Mouse (Mus musculus): ENCODE data around the gene Slc6a21. TPM values are rescaled to one million over a fixed set of nuclear protein-coding genes. Genes with fewer than 3 reads are reported as not detected.

Gene Slc6a21
- polyA plus RNA-seq, 1 experiment from 2014 or later, result not detected

GRCm38 (mm10) chr7:45263006-45263607, 14.2 kb upstream of the Slc6a21 start:
- ATAC-seq (replicated peaks; ENCODE audit: low FRiP score) (no peak), DNase-seq (ENCODE audit: low spot score) (peak; percentile 34)
- no peaks in the 10 kb centered on the region for H3K27me3 ChIP-seq (ENCODE audit: control insufficient read depth, insufficient read depth, low read length)
- no peak overlapping the region for H3K27ac ChIP-seq (ENCODE audit: low read depth, low read length)
- H3K9ac ChIP-seq (ENCODE audit: low read length), result no peak overlapping the region
- no peak overlapping the region for H3K4me3 ChIP-seq (ENCODE audit: low read depth, low read length)
- H3K36me3 ChIP-seq (ENCODE audit: control insufficient read depth, insufficient read depth, low read length), result no peaks in the 10 kb centered on the region
- 77% methylated on average over 7 of the region's 7 CpGs for WGBS
- no peak overlapping the region for H3K4me2 ChIP-seq (ENCODE audit: low read depth, low read length, severe bottlenecking)
- H3K9me3 ChIP-seq (ENCODE audit: control insufficient read depth, low read length), result no peaks in the 10 kb centered on the region
- H3K4me1 ChIP-seq (replicated peaks; ENCODE audit: control insufficient read depth, insufficient read depth, low read length), result no peaks in the 10 kb centered on the region

- no peak overlapping the region for H3K4me3 ChIP-seq (ENCODE audit: low read depth, low read length)
- DNase-seq (ENCODE audit: low spot score) (peak; percentile 26), ATAC-seq (replicated peaks; ENCODE audit: low FRiP score) (no peak)
- H3K27ac ChIP-seq (ENCODE audit: low read depth, low read length), result no peak overlapping the region
- 83% methylated on average over 3 of the region's 3 CpGs for WGBS
- no peak overlapping the region for H3K9ac ChIP-seq (ENCODE audit: low read length)
- H3K9me3 ChIP-seq (ENCODE audit: control insufficient read depth, low read length), result no peaks in the 10 kb centered on the region
- no peaks in the 10 kb centered on the region for H3K27me3 ChIP-seq (ENCODE audit: control insufficient read depth, insufficient read depth, low read length)
- no peaks in the 10 kb centered on the region for H3K36me3 ChIP-seq (ENCODE audit: control insufficient read depth, insufficient read depth, low read length)
- no peak overlapping the region for H3K4me2 ChIP-seq (ENCODE audit: low read depth, low read length, severe bottlenecking)
- no peaks in the 10 kb centered on the region for H3K4me1 ChIP-seq (replicated peaks; ENCODE audit: control insufficient read depth, insufficient read depth, low read length)
Measured at GRCm38 (mm10) chr7:45264348-45264747, 13.0 kb upstream of the Slc6a21 start.

GRCm38 (mm10) chr7:45265518-45265917, 11.8 kb upstream of the Slc6a21 start:
- Histone ChIP-seq H3K27ac (ENCODE audit: low read depth, low read length) (no peak overlapping the region), H3K4me3 (ENCODE audit: low read depth, low read length) (no peak overlapping the region), H3K9me3 (ENCODE audit: control insufficient read depth, low read length) (no peaks in the 10 kb centered on the region), H3K4me1 (replicated peaks; ENCODE audit: control insufficient read depth, insufficient read depth, low read length) (no peaks in the 10 kb centered on the region), H3K9ac (ENCODE audit: low read length) (no peak overlapping the region), H3K36me3 (ENCODE audit: control insufficient read depth, insufficient read depth, low read length) (no peaks in the 10 kb centered on the region), H3K4me2 (ENCODE audit: low read depth, low read length, severe bottlenecking) (no peak overlapping the region), H3K27me3 (ENCODE audit: control insufficient read depth, insufficient read depth, low read length) (no peaks in the 10 kb centered on the region)
- DNase-seq (ENCODE audit: low spot score) (peak; percentile 23), ATAC-seq (replicated peaks; ENCODE audit: low FRiP score) (no peak)
- 82% methylated on average over 1 of the region's 1 CpGs for WGBS

GRCm38 (mm10) chr7:45272786-45273412, 4.4 kb upstream of the Slc6a21 start:
- Histone ChIP-seq H3K4me3 (ENCODE audit: low read depth, low read length) (no peak overlapping the region), H3K27me3 (ENCODE audit: control insufficient read depth, insufficient read depth, low read length) (no peaks in the 10 kb centered on the region), H3K4me2 (ENCODE audit: low read depth, low read length, severe bottlenecking) (no peak overlapping the region), H3K36me3 (ENCODE audit: control insufficient read depth, insufficient read depth, low read length) (no peaks in the 10 kb centered on the region), H3K27ac (ENCODE audit: low read depth, low read length) (0 out of 2 replicates have a peak overlapping the region, but pooled peaks have one; percentile 31), H3K9me3 (ENCODE audit: control insufficient read depth, low read length) (no peaks in the 10 kb centered on the region; the same call in 1 of the 2 replicates), H3K9ac (ENCODE audit: low read length) (no peak overlapping the region), H3K4me1 (replicated peaks; ENCODE audit: control insufficient read depth, insufficient read depth, low read length) (no peaks in the 10 kb centered on the region)
- DNase-seq (ENCODE audit: low spot score), result no peak
- 0 out of 2 replicates have a peak, but pooled peaks have one; percentile 15 for ATAC-seq (replicated peaks; ENCODE audit: low FRiP score)
- WGBS, result 49% methylated on average over 10 of the region's 10 CpGs

GRCm38 (mm10) chr7:45273672-45274071, 3.6 kb upstream of the Slc6a21 start:
- H3K27ac ChIP-seq (ENCODE audit: low read depth, low read length), result no peak overlapping the region
- no peaks in the 10 kb centered on the region; the same call in 1 of the 2 replicates for H3K9me3 ChIP-seq (ENCODE audit: control insufficient read depth, low read length)
- 89% methylated on average over 8 of the region's 8 CpGs for WGBS
- H3K4me2 ChIP-seq (ENCODE audit: low read depth, low read length, severe bottlenecking), result no peak overlapping the region
- no peak for DNase-seq (ENCODE audit: low spot score)
- no peaks in the 10 kb centered on the region for H3K36me3 ChIP-seq (ENCODE audit: control insufficient read depth, insufficient read depth, low read length)
- ATAC-seq (replicated peaks; ENCODE audit: low FRiP score), result no peak
- H3K4me1 ChIP-seq (replicated peaks; ENCODE audit: control insufficient read depth, insufficient read depth, low read length), result no peaks in the 10 kb centered on the region
- H3K9ac ChIP-seq (ENCODE audit: low read length), result no peak overlapping the region
- H3K27me3 ChIP-seq (ENCODE audit: control insufficient read depth, insufficient read depth, low read length), result no peaks in the 10 kb centered on the region
- H3K4me3 ChIP-seq (ENCODE audit: low read depth, low read length), result no peak overlapping the region

GRCm38 (mm10) chr7:45286486-45286885, 9.2 kb downstream of the Slc6a21 start:
- Histone ChIP-seq H3K27ac (ENCODE audit: low read depth, low read length) (no peak overlapping the region), H3K9me3 (ENCODE audit: control insufficient read depth, low read length) (no peaks in the 10 kb centered on the region), H3K4me1 (replicated peaks; ENCODE audit: control insufficient read depth, insufficient read depth, low read length) (no peaks in the 10 kb centered on the region), H3K36me3 (ENCODE audit: control insufficient read depth, insufficient read depth, low read length) (no peaks in the 10 kb centered on the region), H3K4me2 (ENCODE audit: low read depth, low read length, severe bottlenecking) (no peak overlapping the region), H3K4me3 (ENCODE audit: low read depth, low read length) (no peak overlapping the region), H3K27me3 (ENCODE audit: control insufficient read depth, insufficient read depth, low read length) (no peaks in the 10 kb centered on the region), H3K9ac (ENCODE audit: low read length) (no peak overlapping the region)
- DNase-seq (ENCODE audit: low spot score), result no peak
- 87% methylated on average over 13 of the region's 13 CpGs for WGBS
- no peak for ATAC-seq (replicated peaks; ENCODE audit: low FRiP score)

GRCm38 (mm10) chr7:45296626-45297025, 19.3 kb downstream of the Slc6a21 start:
- H3K4me3 ChIP-seq (ENCODE audit: low read depth, low read length), result no peak overlapping the region
- WGBS, result 88% methylated on average over 1 of the region's 1 CpGs

GRCm38 (mm10) chr7:45297563-45297962, 20.2 kb downstream of the Slc6a21 start:
- H3K4me2 ChIP-seq (ENCODE audit: low read depth, low read length, severe bottlenecking), result no peak overlapping the region
- ATAC-seq (replicated peaks; ENCODE audit: low FRiP score) (no peak), DNase-seq (ENCODE audit: low spot score) (no peak)
- no peaks in the 10 kb centered on the region for H3K4me1 ChIP-seq (replicated peaks; ENCODE audit: control insufficient read depth, insufficient read depth, low read length)
- no peak overlapping the region for H3K9ac ChIP-seq (ENCODE audit: low read length)
- WGBS, result 58% methylated on average over 3 of the region's 3 CpGs
- no peaks in the 10 kb centered on the region for H3K9me3 ChIP-seq (ENCODE audit: control insufficient read depth, low read length)
- no peak overlapping the region for H3K27ac ChIP-seq (ENCODE audit: low read depth, low read length)
- H3K36me3 ChIP-seq (ENCODE audit: control insufficient read depth, insufficient read depth, low read length), result no peaks in the 10 kb centered on the region
- H3K4me3 ChIP-seq (ENCODE audit: low read depth, low read length), result no peak overlapping the region
- H3K27me3 ChIP-seq (ENCODE audit: control insufficient read depth, insufficient read depth, low read length), result no peaks in the 10 kb centered on the region

More at GRCm38 (mm10) chr7:45296626-45297025, 19.3 kb downstream of the Slc6a21 start:
- Histone ChIP-seq H3K4me1 (replicated peaks; ENCODE audit: control insufficient read depth, insufficient read depth, low read length) (no peaks in the 10 kb centered on the region), H3K27ac (ENCODE audit: low read depth, low read length) (no peak overlapping the region), H3K4me2 (ENCODE audit: low read depth, low read length, severe bottlenecking) (no peak overlapping the region), H3K36me3 (ENCODE audit: control insufficient read depth, insufficient read depth, low read length) (no peaks in the 10 kb centered on the region), H3K27me3 (ENCODE audit: control insufficient read depth, insufficient read depth, low read length) (no peaks in the 10 kb centered on the region), H3K9ac (ENCODE audit: low read length) (no peak overlapping the region), H3K9me3 (ENCODE audit: control insufficient read depth, low read length) (no peaks in the 10 kb centered on the region)
- no peak for ATAC-seq (replicated peaks; ENCODE audit: low FRiP score)
- DNase-seq (ENCODE audit: low spot score), result no peak

GRCm38 (mm10) chr7:45299752-45300151, 22.4 kb downstream of the Slc6a21 start:
- Histone ChIP-seq H3K4me1 (replicated peaks; ENCODE audit: control insufficient read depth, insufficient read depth, low read length) (no peaks in the 10 kb centered on the region), H3K9ac (ENCODE audit: low read length) (no peak overlapping the region), H3K27ac (ENCODE audit: low read depth, low read length) (no peak overlapping the region), H3K36me3 (ENCODE audit: control insufficient read depth, insufficient read depth, low read length) (no peaks in the 10 kb centered on the region), H3K27me3 (ENCODE audit: control insufficient read depth, insufficient read depth, low read length) (no peaks in the 10 kb centered on the region), H3K9me3 (ENCODE audit: control insufficient read depth, low read length) (no peaks in the 10 kb centered on the region), H3K4me2 (ENCODE audit: low read depth, low read length, severe bottlenecking) (no peak overlapping the region), H3K4me3 (ENCODE audit: low read depth, low read length) (no peak overlapping the region)
- DNase-seq (ENCODE audit: low spot score) (peak; percentile 72), ATAC-seq (replicated peaks; ENCODE audit: low FRiP score) (peak; percentile 69; the same call in 1 of the 2 replicates)
- WGBS, result 12% methylated on average over 5 of the region's 5 CpGs
